Mouse (Mus musculus): ENCODE measurements around the gene Aifm2.
A peak's percentile ranks its signal among the peaks of the same experiment; 100 is the strongest.

Aifm2 gene

DNA sequence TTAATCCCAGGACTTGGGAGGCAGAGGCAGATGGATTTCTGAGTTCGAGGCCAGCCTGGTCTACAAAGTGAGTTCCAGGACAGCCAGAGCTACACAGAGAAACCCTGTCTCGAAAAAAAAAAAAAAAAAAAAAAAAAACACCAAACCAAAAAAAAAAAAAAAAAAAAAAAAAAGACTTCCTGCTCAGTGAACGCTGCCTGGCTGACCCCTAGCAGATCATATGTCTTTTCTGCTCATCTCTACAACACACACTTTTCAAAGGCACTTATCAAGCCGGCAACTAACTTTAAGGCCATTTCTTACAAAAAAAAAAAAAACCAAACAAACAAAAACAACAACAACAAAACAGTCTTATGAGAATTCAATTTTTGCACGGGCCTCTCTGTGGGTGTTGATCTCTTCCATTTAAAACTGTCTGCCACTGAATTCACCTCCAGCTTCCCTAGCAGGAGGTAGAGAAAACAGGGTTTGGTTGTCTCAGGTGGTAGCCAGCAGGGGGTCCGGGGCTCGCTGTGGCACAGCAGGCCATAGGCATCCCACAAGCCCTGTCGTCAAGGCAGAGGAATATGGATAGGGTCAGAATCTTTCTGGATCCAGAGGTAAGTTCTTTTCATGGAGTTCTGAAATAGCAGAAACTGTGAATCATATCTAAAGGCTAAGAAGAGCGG, 66.5 kb downstream of the Aifm2 start:
- DNase-seq: peak; percentile 21

DNA sequence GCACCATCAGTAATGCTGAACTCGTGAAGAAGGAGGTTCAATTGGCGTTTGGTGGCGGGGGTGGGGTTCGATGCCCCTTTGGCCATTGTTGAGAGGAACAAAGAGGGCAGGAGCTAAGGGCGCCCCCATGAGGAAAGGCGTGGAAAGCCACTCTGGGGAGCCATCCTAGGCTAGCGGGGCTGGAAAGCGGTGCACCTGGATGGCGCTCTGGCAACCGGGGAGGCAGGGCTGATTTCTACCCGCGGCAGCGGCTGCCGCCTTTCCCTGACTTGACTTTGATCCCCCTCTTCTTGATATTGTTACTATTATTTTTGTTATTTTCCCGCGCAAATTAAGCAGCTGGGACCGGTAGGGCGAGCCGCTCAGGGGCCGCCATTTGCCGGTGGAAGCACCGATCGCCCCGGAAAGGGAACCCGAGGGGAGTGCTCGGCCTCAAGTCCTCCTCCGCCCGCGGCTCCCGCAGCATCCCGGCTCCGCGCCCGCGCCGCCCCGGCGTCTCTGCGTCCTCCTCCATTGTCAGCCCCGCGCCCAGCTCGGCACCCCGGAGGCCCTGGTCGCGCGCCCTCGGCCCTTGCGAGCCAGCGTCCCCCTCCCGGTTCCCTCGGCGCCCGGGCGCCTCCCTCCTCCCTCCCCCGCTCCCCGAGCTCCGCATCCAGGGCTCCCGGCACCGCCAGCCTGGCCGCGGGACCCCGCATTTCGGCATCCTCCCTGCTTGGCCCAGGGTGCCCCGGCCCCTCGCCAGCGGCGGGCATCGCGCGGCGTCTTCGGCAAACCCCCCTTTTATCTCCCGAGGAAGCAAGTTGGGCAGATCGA, 67.9 kb downstream of the Aifm2 start:
- DNase-seq: peak; percentile 74

DNA sequence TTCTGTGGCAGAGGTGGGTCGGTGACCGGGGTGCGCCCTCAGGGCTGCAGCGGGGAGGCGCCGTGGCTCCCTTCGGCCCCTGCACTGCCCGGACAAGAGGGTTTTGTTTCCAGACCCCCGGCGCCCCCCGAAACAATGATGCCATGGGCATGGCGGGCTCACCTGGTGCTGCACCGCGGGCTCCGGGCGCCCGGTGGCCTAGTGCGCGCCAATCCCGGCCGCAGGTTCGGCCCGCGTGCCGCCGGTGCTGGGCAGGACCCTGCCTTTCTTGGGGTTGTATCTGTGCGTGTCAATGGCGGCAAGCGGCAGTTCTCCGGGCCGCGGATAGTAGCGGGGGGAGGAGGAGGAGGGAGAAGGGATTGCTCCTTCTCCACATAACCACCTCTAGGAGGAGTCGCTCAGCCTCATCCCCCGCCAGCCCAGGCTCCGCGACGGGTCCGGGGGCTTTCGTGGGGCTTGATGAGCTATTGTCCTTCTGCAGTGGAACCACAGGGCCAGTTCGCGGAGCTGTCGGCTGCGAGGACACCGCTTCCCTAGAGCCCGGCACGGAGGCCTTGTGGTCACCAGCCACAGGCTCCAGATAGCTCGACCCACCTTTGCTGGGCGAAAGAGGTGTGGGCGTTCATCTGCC, 68.7 kb downstream of the Aifm2 start, which contains the start of gene H2afy2:
H2afy2 (minus strand) TSS at position 527 of the 631 bp plus-strand sequence.
- DNase-seq: peak; percentile 83

DNA sequence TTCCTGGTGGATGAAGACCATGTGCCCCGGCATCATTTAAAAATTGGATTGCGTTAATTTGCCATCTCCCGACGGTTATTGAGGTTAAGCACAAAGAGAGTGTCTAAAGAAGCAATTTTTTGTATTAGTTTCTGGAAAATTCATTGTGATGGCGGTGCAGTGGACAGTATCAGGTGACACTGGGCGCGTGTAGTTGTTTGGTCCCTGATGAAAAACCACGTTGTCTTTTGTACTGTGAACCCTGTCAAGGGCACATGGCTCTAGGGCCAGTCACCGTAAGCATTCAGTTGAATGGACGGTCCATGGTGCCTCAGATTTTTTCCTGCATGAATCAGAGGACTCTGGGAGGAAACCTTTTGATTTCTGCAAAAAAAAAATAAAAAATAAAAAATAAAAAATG, 69.4 kb downstream of the Aifm2 start:
- DNase-seq: no peak

DNA sequence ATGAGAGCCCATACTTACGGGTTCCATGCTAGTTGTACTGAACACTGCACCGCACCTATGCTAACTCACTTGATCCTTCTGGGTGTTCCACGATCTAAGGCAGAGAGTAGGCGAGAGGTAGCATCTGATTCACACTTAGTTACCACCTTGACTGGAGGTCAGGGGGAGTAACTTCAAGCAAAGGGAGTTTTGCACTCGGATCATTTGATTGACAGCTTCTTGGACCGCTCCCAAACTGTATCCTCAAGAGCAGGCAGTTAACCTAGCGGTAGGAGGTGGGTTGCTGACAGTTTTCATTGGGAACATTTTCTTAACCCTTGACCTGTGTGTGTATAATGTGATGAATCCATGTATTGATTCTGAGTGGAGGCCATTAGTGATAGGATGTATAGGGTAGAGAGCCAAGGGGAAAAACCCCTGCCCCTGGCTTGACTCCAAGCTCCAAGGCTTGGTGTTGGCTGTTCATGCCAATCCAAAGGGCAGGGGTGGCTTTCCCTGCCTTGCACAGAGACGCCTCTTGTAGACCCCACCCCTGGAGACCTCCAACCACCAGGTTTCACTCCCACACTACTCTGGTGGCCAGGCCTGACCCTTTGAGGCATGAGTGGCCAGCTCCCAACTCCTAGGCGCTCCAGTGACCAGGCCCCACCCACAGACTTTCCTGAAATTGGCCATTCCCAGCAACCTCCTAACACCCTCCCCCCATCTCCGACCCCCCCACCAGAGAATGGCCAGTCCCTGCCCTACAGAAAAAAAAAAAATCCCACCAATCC, 72.7 kb downstream of the Aifm2 start:
- no peak for DNase-seq

DNA sequence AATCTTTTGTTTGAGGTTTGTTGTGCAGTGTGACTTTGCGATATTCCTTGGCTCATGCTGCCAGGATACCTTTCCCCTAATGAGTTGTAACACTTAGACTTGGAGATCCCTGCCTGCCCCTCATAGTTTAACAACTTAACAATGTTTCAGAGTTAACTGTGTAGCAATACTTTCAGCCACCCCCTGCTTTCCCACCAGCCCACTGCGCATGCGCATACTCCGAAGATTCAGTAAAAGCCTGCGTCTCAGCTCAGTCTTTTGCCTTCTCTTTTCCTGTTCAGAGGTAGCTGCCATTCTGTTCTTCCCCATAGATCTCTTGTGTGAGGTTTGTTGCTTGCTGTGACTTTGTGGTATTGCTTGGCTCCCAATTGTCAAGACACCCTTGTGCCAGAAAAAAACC, 73.4 kb downstream of the Aifm2 start:
- DNase-seq: no peak

Measured in cerebellum, adult 11-12 months (tissue).